Mouse (Mus musculus): Measurements from ENCODE around the gene Noc3l. TPM values are rescaled to one million over a fixed set of nuclear protein-coding genes. Genes with fewer than 3 reads are reported as not detected.

Noc3l gene
- polyA plus RNA-seq, 1 experiment from 2014 or later = 9.7 TPM

GRCm38 (mm10) chr19:38750192-38750591 is 68.8 kb downstream of the Noc3l start:
- DNase-seq (ENCODE audit: low spot score) = no peak
- no peaks in the 10 kb centered on the region for H3K36me3 ChIP-seq
- WGBS = 67% methylated on average over 4 of the region's 4 CpGs

GRCm38 (mm10) chr19:38746492-38747014 is 72.5 kb downstream of the Noc3l start:
- no peak for DNase-seq (ENCODE audit: low spot score)
- H3K27ac ChIP-seq (replicated peaks) = no peak overlapping the region
- no peaks in the 10 kb centered on the region for H3K36me3 ChIP-seq
- H3K9me3 ChIP-seq (replicated peaks) = no peaks in the 10 kb centered on the region
- WGBS = 80% methylated on average over 6 of the region's 6 CpGs
- no peaks in the 10 kb centered on the region for H3K4me1 ChIP-seq
- no peaks in the 10 kb centered on the region for H3K27me3 ChIP-seq (ENCODE audit: low read depth, poor library complexity, severe bottlenecking)
- H3K4me3 ChIP-seq = no peak overlapping the region

More at GRCm38 (mm10) chr19:38750192-38750591, 68.8 kb downstream of the Noc3l start:
- no peaks in the 10 kb centered on the region for H3K27me3 ChIP-seq (ENCODE audit: low read depth, poor library complexity, severe bottlenecking)
- H3K27ac ChIP-seq (replicated peaks) = no peak overlapping the region
- H3K4me3 ChIP-seq = no peak overlapping the region
- no peaks in the 10 kb centered on the region for H3K4me1 ChIP-seq
- no peaks in the 10 kb centered on the region for H3K9me3 ChIP-seq (replicated peaks)

- 79% methylated on average over 10 of the region's 10 CpGs for WGBS
- Histone ChIP-seq H3K36me3 (no peaks in the 10 kb centered on the region), H3K4me1 (no peaks in the 10 kb centered on the region), H3K9me3 (replicated peaks) (no peaks in the 10 kb centered on the region), H3K27me3 (ENCODE audit: low read depth, poor library complexity, severe bottlenecking) (no peaks in the 10 kb centered on the region), H3K27ac (replicated peaks) (no peak overlapping the region), H3K4me3 (no peak overlapping the region)
- DNase-seq (ENCODE audit: low spot score) = no peak
Observed at GRCm38 (mm10) chr19:38745810-38746491, 73.1 kb downstream of the Noc3l start.

- H3K4me3 ChIP-seq = no peak overlapping the region
- no peaks in the 10 kb centered on the region for H3K4me1 ChIP-seq
- DNase-seq (ENCODE audit: low spot score) = no peak
- H3K27me3 ChIP-seq (ENCODE audit: low read depth, poor library complexity, severe bottlenecking) = no peaks in the 10 kb centered on the region
- no peaks in the 10 kb centered on the region for H3K9me3 ChIP-seq (replicated peaks)
- H3K36me3 ChIP-seq = no peaks in the 10 kb centered on the region
- WGBS = 90% methylated on average over 8 of the region's 8 CpGs
- H3K27ac ChIP-seq (replicated peaks) = no peak overlapping the region
Observed at GRCm38 (mm10) chr19:38744546-38744945, 74.5 kb downstream of the Noc3l start.

Other genes starting within 250 kb of the Noc3l start
- gene Tbc1d12, start 17.3 kb upstream of the Noc3l start, polyA plus RNA-seq (2016; fragmentation: Nextera tagmentation; extraction: Ambion mirVana) = 2.1 and 2.2 TPM in 2 replicates
- 87.0 and 102 TPM in 2 replicates for gene Hells, start 111.7 kb upstream of the Noc3l start, polyA plus RNA-seq (2016; fragmentation: Nextera tagmentation; extraction: Ambion mirVana)
- gene Cyp2c55, start 187.8 kb upstream of the Noc3l start, polyA plus RNA-seq (2016; fragmentation: Nextera tagmentation; extraction: Ambion mirVana) = 0.06 TPM in 1 of 2 replicates, not detected in the other
- not detected in 2 replicates for gene Cyp2c65, start 241.8 kb upstream of the Noc3l start, polyA plus RNA-seq (2016; fragmentation: Nextera tagmentation; extraction: Ambion mirVana)

Measured in midbrain, embryonic 10.5 days (tissue).